Mouse (Mus musculus): ENCODE data around the gene Thsd4. TPM values are rescaled to one million over a fixed set of nuclear protein-coding genes. Genes with fewer than 3 reads are reported as not detected.

Gene Thsd4
- polyA plus RNA-seq, 1 experiment from 2014 or later: 5.0 TPM

GRCm38 (mm10) chr9:60521143-60521542 is 703 bp downstream of the Thsd4 start:
- Histone ChIP-seq H3K4me2 (ENCODE audit: low read length) (peak overlapping the region; percentile 76), H3K9me3 (ENCODE audit: control insufficient read depth, low read length) (no peaks in the 10 kb centered on the region), H3K27ac (ENCODE audit: low read length) (no peak overlapping the region), H3K4me1 (replicated peaks; ENCODE audit: control insufficient read depth, insufficient read depth, low read length) (peaks cover 16% of the 10 kb centered on the region), H3K36me3 (ENCODE audit: control insufficient read depth, insufficient read depth) (no peaks in the 10 kb centered on the region), H3K9ac (replicated peaks; ENCODE audit: low read depth, low read length) (no peak overlapping the region), H3K4me3 (replicated peaks; ENCODE audit: low read length) (peak overlapping the region; percentile 56), H3K27me3 (replicated peaks; ENCODE audit: control insufficient read depth, insufficient read depth, low read length) (peaks cover 12% of the 10 kb centered on the region)
- ATAC-seq: no peak
- WGBS: 38% methylated on average over 5 of the region's 5 CpGs

DNA sequence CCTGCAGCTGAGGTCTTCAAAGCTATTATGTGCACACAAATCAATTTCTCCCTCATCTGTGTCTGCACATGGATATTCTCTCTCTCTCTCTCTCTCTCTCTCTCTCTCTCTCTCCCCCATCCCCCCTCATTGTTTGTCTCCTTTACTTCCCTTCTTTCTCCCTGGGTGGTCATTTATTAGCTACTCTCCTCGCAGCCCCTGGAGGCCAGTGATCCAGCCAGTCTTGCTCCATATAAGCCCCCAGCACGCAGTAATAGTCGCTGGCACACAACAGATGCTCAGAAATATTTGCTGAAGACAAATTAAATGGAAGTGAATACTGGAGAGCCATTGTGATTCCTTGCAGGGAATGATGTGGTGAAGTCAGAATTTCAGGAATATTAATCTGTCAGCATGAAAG is 2.2 kb downstream of the Thsd4 start:
- Histone ChIP-seq H3K27ac (ENCODE audit: low read length) (no peak overlapping the region), H3K4me2 (ENCODE audit: low read length) (no peak overlapping the region), H3K4me3 (replicated peaks; ENCODE audit: low read length) (no peak overlapping the region), H3K36me3 (ENCODE audit: control insufficient read depth, insufficient read depth) (no peaks in the 10 kb centered on the region), H3K9ac (replicated peaks; ENCODE audit: low read depth, low read length) (no peak overlapping the region), H3K9me3 (ENCODE audit: control insufficient read depth, low read length) (no peaks in the 10 kb centered on the region), H3K4me1 (replicated peaks; ENCODE audit: control insufficient read depth, insufficient read depth, low read length) (peaks cover 16% of the 10 kb centered on the region), H3K27me3 (replicated peaks; ENCODE audit: control insufficient read depth, insufficient read depth, low read length) (peaks cover 12% of the 10 kb centered on the region)
- no peak for ATAC-seq
- 15% methylated on average over 3 of the region's 3 CpGs for WGBS

DNA sequence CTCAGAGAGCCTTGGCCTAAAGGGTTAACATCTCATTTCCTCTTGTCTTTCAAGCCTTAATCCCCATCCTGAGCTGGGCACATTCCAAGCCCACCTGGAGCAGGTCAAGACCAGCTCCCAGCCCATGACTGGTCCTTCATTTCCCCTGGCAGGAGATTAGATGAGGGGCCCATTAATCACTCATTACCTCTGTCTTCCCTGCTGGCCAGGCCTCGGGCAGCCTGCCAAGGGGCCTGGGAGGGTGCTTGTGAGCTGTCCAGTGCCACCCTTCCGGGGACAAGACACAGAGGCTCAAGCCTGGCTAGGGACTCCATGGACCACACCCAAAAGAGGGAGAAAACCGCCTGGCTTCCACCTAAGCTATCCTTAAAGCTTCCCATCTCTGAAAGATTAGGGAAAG is 3.6 kb downstream of the Thsd4 start:
- Histone ChIP-seq H3K4me1 (replicated peaks; ENCODE audit: control insufficient read depth, insufficient read depth, low read length) (peaks cover 19% of the 10 kb centered on the region), H3K4me3 (replicated peaks; ENCODE audit: low read length) (no peak overlapping the region), H3K27ac (ENCODE audit: low read length) (no peak overlapping the region), H3K9ac (replicated peaks; ENCODE audit: low read depth, low read length) (no peak overlapping the region), H3K36me3 (ENCODE audit: control insufficient read depth, insufficient read depth) (no peaks in the 10 kb centered on the region), H3K4me2 (ENCODE audit: low read length) (no peak overlapping the region), H3K27me3 (replicated peaks; ENCODE audit: control insufficient read depth, insufficient read depth, low read length) (peaks cover 12% of the 10 kb centered on the region), H3K9me3 (ENCODE audit: control insufficient read depth, low read length) (no peaks in the 10 kb centered on the region)
- ATAC-seq: no peak
- 21% methylated on average over 3 of the region's 3 CpGs for WGBS

GRCm38 (mm10) chr9:60517148-60517547 is 4.7 kb downstream of the Thsd4 start:
- Histone ChIP-seq H3K4me3 (replicated peaks; ENCODE audit: low read length) (no peak overlapping the region), H3K4me2 (ENCODE audit: low read length) (no peak overlapping the region), H3K9ac (replicated peaks; ENCODE audit: low read depth, low read length) (no peak overlapping the region), H3K4me1 (replicated peaks; ENCODE audit: control insufficient read depth, insufficient read depth, low read length) (peaks cover 19% of the 10 kb centered on the region), H3K27ac (ENCODE audit: low read length) (no peak overlapping the region), H3K27me3 (replicated peaks; ENCODE audit: control insufficient read depth, insufficient read depth, low read length) (peaks cover 12% of the 10 kb centered on the region), H3K36me3 (ENCODE audit: control insufficient read depth, insufficient read depth) (no peaks in the 10 kb centered on the region), H3K9me3 (ENCODE audit: control insufficient read depth, low read length) (no peaks in the 10 kb centered on the region)
- 33% methylated on average over 4 of the region's 4 CpGs for WGBS
- ATAC-seq: no peak

GRCm38 (mm10) chr9:60516379-60516778 is 5.5 kb downstream of the Thsd4 start:
- Histone ChIP-seq H3K4me3 (replicated peaks; ENCODE audit: low read length) (no peak overlapping the region), H3K9ac (replicated peaks; ENCODE audit: low read depth, low read length) (no peak overlapping the region)
- 96% methylated on average over 4 of the region's 4 CpGs for WGBS

GRCm38 (mm10) chr9:60513329-60513788 is 8.5 kb downstream of the Thsd4 start:
- H3K9me3 ChIP-seq (ENCODE audit: control insufficient read depth, low read length): no peaks in the 10 kb centered on the region
- 48% methylated on average over 11 of the region's 11 CpGs for WGBS
- H3K27ac ChIP-seq (ENCODE audit: low read length): no peak overlapping the region
- H3K4me3 ChIP-seq (replicated peaks; ENCODE audit: low read length): no peak overlapping the region
- no peak overlapping the region for H3K9ac ChIP-seq (replicated peaks; ENCODE audit: low read depth, low read length)
- peaks cover 12% of the 10 kb centered on the region; the same call in 1 of the 2 replicates for H3K4me1 ChIP-seq (replicated peaks; ENCODE audit: control insufficient read depth, insufficient read depth, low read length)
- no peak overlapping the region for H3K4me2 ChIP-seq (ENCODE audit: low read length)
- no peaks in the 10 kb centered on the region for H3K27me3 ChIP-seq (replicated peaks; ENCODE audit: control insufficient read depth, insufficient read depth, low read length)
- H3K36me3 ChIP-seq (ENCODE audit: control insufficient read depth, insufficient read depth): no peaks in the 10 kb centered on the region
- no peak for ATAC-seq

More at GRCm38 (mm10) chr9:60516379-60516778, 5.5 kb downstream of the Thsd4 start:
- peaks cover 14% of the 10 kb centered on the region for H3K4me1 ChIP-seq (replicated peaks; ENCODE audit: control insufficient read depth, insufficient read depth, low read length)
- no peak overlapping the region for H3K27ac ChIP-seq (ENCODE audit: low read length)
- H3K9me3 ChIP-seq (ENCODE audit: control insufficient read depth, low read length): no peaks in the 10 kb centered on the region
- H3K36me3 ChIP-seq (ENCODE audit: control insufficient read depth, insufficient read depth): no peaks in the 10 kb centered on the region
- ATAC-seq: no peak
- H3K4me2 ChIP-seq (ENCODE audit: low read length): no peak overlapping the region
- peaks cover 10% of the 10 kb centered on the region for H3K27me3 ChIP-seq (replicated peaks; ENCODE audit: control insufficient read depth, insufficient read depth, low read length)

DNA sequence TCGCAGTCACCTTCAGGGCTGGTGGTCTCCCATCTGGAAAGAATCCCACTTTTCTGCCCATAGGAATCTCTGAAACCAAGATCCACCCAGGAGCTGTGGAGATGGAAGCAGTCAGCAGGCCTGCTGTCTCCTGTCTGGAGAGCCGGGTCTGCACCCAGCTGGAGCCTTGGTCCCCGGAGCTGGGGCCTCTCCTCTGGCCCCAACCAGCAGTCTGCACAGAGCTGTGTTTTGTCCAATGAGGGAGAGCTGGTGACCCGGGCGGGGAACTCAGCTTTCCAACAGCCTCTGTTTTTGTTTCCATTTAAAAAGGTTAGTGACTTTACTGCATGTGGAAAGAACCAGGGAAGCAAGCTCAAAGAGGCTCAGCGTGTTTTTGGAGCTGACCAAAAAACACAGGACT is 11.0 kb downstream of the Thsd4 start:
- no peak for ATAC-seq
- H3K27ac ChIP-seq (ENCODE audit: low read length): no peak overlapping the region
- 42% methylated on average over 6 of the region's 6 CpGs for WGBS
- H3K36me3 ChIP-seq (ENCODE audit: control insufficient read depth, insufficient read depth): no peaks in the 10 kb centered on the region
- H3K9ac ChIP-seq (replicated peaks; ENCODE audit: low read depth, low read length): no peak overlapping the region
- H3K4me1 ChIP-seq (replicated peaks; ENCODE audit: control insufficient read depth, insufficient read depth, low read length): 0 out of 2 replicates have a peak, but pooled peaks cover 2% of the 10 kb centered on the region
- no peak overlapping the region for H3K4me3 ChIP-seq (replicated peaks; ENCODE audit: low read length)
- H3K27me3 ChIP-seq (replicated peaks; ENCODE audit: control insufficient read depth, insufficient read depth, low read length): no peaks in the 10 kb centered on the region
- no peaks in the 10 kb centered on the region for H3K9me3 ChIP-seq (ENCODE audit: control insufficient read depth, low read length)
- H3K4me2 ChIP-seq (ENCODE audit: low read length): no peak overlapping the region

DNA sequence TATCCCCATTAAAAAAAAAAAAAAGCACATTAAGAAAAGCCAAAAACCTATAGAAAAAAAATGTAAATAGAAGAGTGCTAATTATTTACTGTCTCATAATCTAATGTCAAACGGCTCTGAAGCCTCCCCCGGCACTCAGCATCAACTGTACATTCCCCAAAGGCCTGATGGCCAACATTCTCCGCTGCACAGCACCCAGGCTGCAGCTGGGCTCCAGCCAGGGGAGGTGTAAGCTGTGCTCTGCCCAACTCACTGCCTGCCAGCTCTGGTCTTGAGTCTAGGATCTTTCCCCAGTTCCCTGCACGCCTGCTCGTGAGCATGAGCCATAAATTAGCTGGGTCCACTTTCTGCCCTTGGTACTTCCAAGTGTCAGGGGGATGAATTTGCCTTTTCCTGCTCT is 15.7 kb downstream of the Thsd4 start:
- H3K9me3 ChIP-seq (ENCODE audit: control insufficient read depth, low read length): no peaks in the 10 kb centered on the region
- no peak for ATAC-seq
- H3K4me2 ChIP-seq (ENCODE audit: low read length): no peak overlapping the region
- H3K9ac ChIP-seq (replicated peaks; ENCODE audit: low read depth, low read length): no peak overlapping the region
- no peak overlapping the region for H3K4me3 ChIP-seq (replicated peaks; ENCODE audit: low read length)
- WGBS: 51% methylated on average over 5 of the region's 5 CpGs
- peaks cover 3% of the 10 kb centered on the region; the same call in 1 of the 2 replicates for H3K4me1 ChIP-seq (replicated peaks; ENCODE audit: control insufficient read depth, insufficient read depth, low read length)
- H3K27ac ChIP-seq (ENCODE audit: low read length): no peak overlapping the region
- no peaks in the 10 kb centered on the region for H3K27me3 ChIP-seq (replicated peaks; ENCODE audit: control insufficient read depth, insufficient read depth, low read length)
- no peaks in the 10 kb centered on the region for H3K36me3 ChIP-seq (ENCODE audit: control insufficient read depth, insufficient read depth)

GRCm38 (mm10) chr9:60504378-60505285 is 17.2 kb downstream of the Thsd4 start:
- Histone ChIP-seq H3K27ac (ENCODE audit: low read length) (no peak overlapping the region), H3K9me3 (ENCODE audit: control insufficient read depth, low read length) (no peaks in the 10 kb centered on the region)

More at GRCm38 (mm10) chr9:60504378-60505285, 17.2 kb downstream of the Thsd4 start:
- Histone ChIP-seq H3K4me2 (ENCODE audit: low read length) (no peak overlapping the region), H3K27me3 (replicated peaks; ENCODE audit: control insufficient read depth, insufficient read depth, low read length) (no peaks in the 10 kb centered on the region), H3K4me3 (replicated peaks; ENCODE audit: low read length) (no peak overlapping the region), H3K4me1 (replicated peaks; ENCODE audit: control insufficient read depth, insufficient read depth, low read length) (peaks cover 3% of the 10 kb centered on the region; the same call in 1 of the 2 replicates), H3K9ac (replicated peaks; ENCODE audit: low read depth, low read length) (no peak overlapping the region), H3K36me3 (ENCODE audit: control insufficient read depth, insufficient read depth) (no peaks in the 10 kb centered on the region)
- ATAC-seq: no peak
- WGBS: 60% methylated on average over 14 of the region's 14 CpGs
